Mouse (Mus musculus) G1E (cell line): ENCODE results near the gene Pik3r2.

Experiments used
- CTCF ChIP-seq: IDR thresholded peaks from 2 replicates; pipeline ENCODE4 v1.5.1; 2012; ENCODE audit warnings: low read depth, low read length, inconsistent platforms, mixed read lengths
- GATA1 ChIP-seq: IDR thresholded peaks from 2 replicates; pipeline ENCODE4 v1.6.1; 2012; ENCODE audit warnings: borderline replicate concordance, low read length, inconsistent platforms, mixed read lengths
- GATA2 ChIP-seq: IDR thresholded peaks from 2 replicates; pipeline ENCODE4 v1.6.1; 2012; ENCODE audit warnings: low read depth, low read length, inconsistent platforms, borderline replicate concordance

GRCm38 (mm10) chr8:70745691-70746220 is 30.8 kb downstream of the Pik3r2 start:
- TF ChIP-seq CTCF (no peak), GATA2 (no peak), GATA1 (no peak)
